Mouse (Mus musculus): ENCODE results near the gene Nexmif. TPM values are rescaled to one million over a fixed set of nuclear protein-coding genes. Genes with fewer than 3 reads are reported as not detected.

The Nexmif gene
- total RNA-seq (2012; rRNA removed) = 12.6 TPM in 2 replicates

- in situ Hi-C loops (cut with MboI; ENCODE audit: low sequenced_read_pairs in 2 of 2, unreplicated experiment in 2 of 2) = no loop called here
- H3K27ac ChIP-seq (ENCODE audit: insufficient read depth, low read depth, low read length, poor library complexity, severe bottlenecking) = peak within 1 kb of the TSS; percentile 79
- H3K4me3 ChIP-seq (ENCODE audit: insufficient read depth in 1 of 2, low read depth in 1 of 2, low read length in 2 of 2, poor library complexity in 1 of 2, severe bottlenecking in 1 of 2) = peak within 1 kb of the TSS; percentile 73 to 77
- TF ChIP-seq MAFK (IDR thresholded peaks at IDR 0.05; ENCODE audit: insufficient read depth, low read depth, low read length) (no peak), HCFC1 (IDR thresholded peaks at IDR 0.05; ENCODE audit: borderline replicate concordance, insufficient read depth, low read length) (no peak)
- no peaks in the 10 kb centered on the region for H3K9me3 ChIP-seq (ENCODE audit: control insufficient read depth, insufficient read depth, low read depth, low read length)
- no peak for DNase-seq (ENCODE audit: low read depth, low spot score)
- peaks cover 0 to 3% of the 10 kb centered on the region in 2 experiments; a peak in 1 of 4 replicates for H3K4me1 ChIP-seq (ENCODE audit: control insufficient read depth in 2 of 2, insufficient read depth in 2 of 2, low read length in 2 of 2, poor library complexity in 1 of 2)
- H3K36me3 ChIP-seq (ENCODE audit: control insufficient read depth, insufficient read depth, low read length, poor library complexity, severe bottlenecking) = no peaks in the 10 kb centered on the region
- peak within 1 kb of the TSS; percentile 91 for H3K9ac ChIP-seq (ENCODE audit: insufficient read depth, low read depth, low read length, poor library complexity, severe bottlenecking)
Measured at GRCm38 (mm10) chrX:104200736-104201591, at the start of gene Nexmif. Nexmif (minus strand) TSS chrX:104201185.

- no peak for TF ChIP-seq CHD2 (IDR thresholded peaks at IDR 0.05; ENCODE audit: low read depth, low read length)
- TF ChIP-seq HCFC1 (IDR thresholded peaks at IDR 0.05; ENCODE audit: borderline replicate concordance, insufficient read depth, low read length) = no peak
- no peak for TF ChIP-seq MAFK (IDR thresholded peaks at IDR 0.05; ENCODE audit: insufficient read depth, low read depth, low read length)
- TF ChIP-seq ZNF384 (IDR thresholded peaks at IDR 0.05; ENCODE audit: low read depth, low read length) = no peak
- no peak for TF ChIP-seq ZC3H11A (IDR thresholded peaks at IDR 0.05; ENCODE audit: borderline replicate concordance, low read depth, low read length)
- no peak for DNase-seq (ENCODE audit: low read depth, low spot score)
- Histone ChIP-seq H3K4me1 (ENCODE audit: control insufficient read depth in 2 of 2, insufficient read depth in 2 of 2, low read length in 2 of 2, poor library complexity in 1 of 2) (no peaks in the 10 kb centered on the region), H3K27ac (ENCODE audit: insufficient read depth, low read depth, low read length, poor library complexity, severe bottlenecking) (no peak overlapping the region), H3K36me3 (ENCODE audit: control insufficient read depth, insufficient read depth, low read length, poor library complexity, severe bottlenecking) (no peaks in the 10 kb centered on the region), H3K4me3 (ENCODE audit: insufficient read depth in 1 of 2, low read depth in 1 of 2, low read length in 2 of 2, poor library complexity in 1 of 2, severe bottlenecking in 1 of 2) (no peak overlapping the region), H3K9me3 (ENCODE audit: control insufficient read depth, insufficient read depth, low read depth, low read length) (no peaks in the 10 kb centered on the region), H3K9ac (ENCODE audit: insufficient read depth, low read depth, low read length, poor library complexity, severe bottlenecking) (no peak overlapping the region)
- in situ Hi-C loops (cut with MboI; ENCODE audit: low sequenced_read_pairs in 2 of 2, unreplicated experiment in 2 of 2) = no loop called here
Measured at GRCm38 (mm10) chrX:104208701-104209100, 7.7 kb upstream of the Nexmif start.

GRCm38 (mm10) chrX:104201592-104202139 lies 681 bp upstream of the Nexmif start:
- Histone ChIP-seq H3K4me1 (ENCODE audit: control insufficient read depth in 2 of 2, insufficient read depth in 2 of 2, low read length in 2 of 2, poor library complexity in 1 of 2) (peaks cover 0 to 3% of the 10 kb centered on the region in 2 experiments; a peak in 1 of 4 replicates), H3K9me3 (ENCODE audit: control insufficient read depth, insufficient read depth, low read depth, low read length) (no peaks in the 10 kb centered on the region), H3K27ac (ENCODE audit: insufficient read depth, low read depth, low read length, poor library complexity, severe bottlenecking) (no peak overlapping the region), H3K9ac (ENCODE audit: insufficient read depth, low read depth, low read length, poor library complexity, severe bottlenecking) (peak overlapping the region; percentile 91), H3K36me3 (ENCODE audit: control insufficient read depth, insufficient read depth, low read length, poor library complexity, severe bottlenecking) (no peaks in the 10 kb centered on the region), H3K4me3 (ENCODE audit: insufficient read depth in 1 of 2, low read depth in 1 of 2, low read length in 2 of 2, poor library complexity in 1 of 2, severe bottlenecking in 1 of 2) (peak overlapping the region; percentile 72 to 77)
- in situ Hi-C loops (cut with MboI; ENCODE audit: low sequenced_read_pairs in 2 of 2, unreplicated experiment in 2 of 2) = no loop called here
- TF ChIP-seq ZC3H11A (IDR thresholded peaks at IDR 0.05; ENCODE audit: borderline replicate concordance, low read depth, low read length) (no peak), HCFC1 (IDR thresholded peaks at IDR 0.05; ENCODE audit: borderline replicate concordance, insufficient read depth, low read length) (no peak), CHD2 (IDR thresholded peaks at IDR 0.05; ENCODE audit: low read depth, low read length) (no peak), ZNF384 (IDR thresholded peaks at IDR 0.05; ENCODE audit: low read depth, low read length) (no peak), MAFK (IDR thresholded peaks at IDR 0.05; ENCODE audit: insufficient read depth, low read depth, low read length) (no peak)
- DNase-seq (ENCODE audit: low read depth, low spot score) = no peak

GRCm38 (mm10) chrX:104200388-104200735 lies 623 bp downstream of the Nexmif start:
- Histone ChIP-seq H3K27ac (ENCODE audit: insufficient read depth, low read depth, low read length, poor library complexity, severe bottlenecking) (peak overlapping the region; percentile 79; the same call in 1 of the 2 replicates), H3K4me3 (ENCODE audit: insufficient read depth in 1 of 2, low read depth in 1 of 2, low read length in 2 of 2, poor library complexity in 1 of 2, severe bottlenecking in 1 of 2) (peak overlapping the region; percentile 72 to 77), H3K36me3 (ENCODE audit: control insufficient read depth, insufficient read depth, low read length, poor library complexity, severe bottlenecking) (no peaks in the 10 kb centered on the region), H3K4me1 (ENCODE audit: control insufficient read depth in 2 of 2, insufficient read depth in 2 of 2, low read length in 2 of 2, poor library complexity in 1 of 2) (peaks cover 0 to 7% of the 10 kb centered on the region in 2 experiments; a peak in 1 of 4 replicates), H3K9me3 (ENCODE audit: control insufficient read depth, insufficient read depth, low read depth, low read length) (no peaks in the 10 kb centered on the region), H3K9ac (ENCODE audit: insufficient read depth, low read depth, low read length, poor library complexity, severe bottlenecking) (peak overlapping the region; percentile 91)
- in situ Hi-C loops (cut with MboI; ENCODE audit: low sequenced_read_pairs in 2 of 2, unreplicated experiment in 2 of 2) = no loop called here
- no peak for TF ChIP-seq HCFC1 (IDR thresholded peaks at IDR 0.05; ENCODE audit: borderline replicate concordance, insufficient read depth, low read length)
- no peak for TF ChIP-seq MAFK (IDR thresholded peaks at IDR 0.05; ENCODE audit: insufficient read depth, low read depth, low read length)
- no peak for TF ChIP-seq CHD2 (IDR thresholded peaks at IDR 0.05; ENCODE audit: low read depth, low read length)
- no peak for TF ChIP-seq ZC3H11A (IDR thresholded peaks at IDR 0.05; ENCODE audit: borderline replicate concordance, low read depth, low read length)
- TF ChIP-seq ZNF384 (IDR thresholded peaks at IDR 0.05; ENCODE audit: low read depth, low read length) = no peak
- DNase-seq (ENCODE audit: low read depth, low spot score) = no peak

Measured in ES-E14 (cell line).